Mouse (Mus musculus) C2C12 (cell line): ENCODE measurements at regions not wholly inside any gene's neighbourhood (a gene's known extent, or its start where the extent isn't known, plus 50 kb on each side); places are given as distances from the start of the nearest gene placed in this dataset.

ENCODE experiments used
- CTCF ChIP-seq: IDR thresholded peaks from one replicate; pipeline ENCODE4 v1.5.1; 2011; ENCODE audit not compliant: control insufficient read depth, insufficient read depth, insufficient read length
- FOSL1 ChIP-seq: IDR thresholded peaks from one replicate; pipeline ENCODE4 v1.8.0; 2011; ENCODE audit warnings: mild to moderate bottlenecking, low read length; ENCODE audit not compliant: poor library complexity, insufficient read depth, severe bottlenecking
- MYOD1 ChIP-seq: IDR thresholded peaks from one replicate; pipeline ENCODE4 v1.6.1; 2011; ENCODE audit warnings: low read depth; ENCODE audit not compliant: control insufficient read depth, insufficient read length

DNA sequence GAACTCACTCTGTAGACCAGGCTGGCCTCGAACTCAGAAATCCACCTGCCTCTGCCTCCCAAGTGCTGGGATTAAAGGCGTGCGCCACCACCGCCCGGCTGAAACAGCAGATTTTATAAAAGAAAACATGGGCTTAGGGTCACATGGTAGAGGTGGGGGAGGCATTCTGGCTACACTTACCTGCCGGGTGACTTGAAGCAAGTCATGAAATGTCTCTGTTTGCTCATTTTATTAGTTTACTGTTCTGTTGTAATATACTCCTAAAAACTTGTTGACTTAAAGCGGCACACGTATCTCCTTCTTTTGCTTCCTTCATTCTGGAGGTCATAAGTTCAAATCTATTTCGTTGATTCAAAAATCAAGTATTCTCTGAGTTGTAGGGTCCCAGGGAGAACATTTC lies 84.9 kb upstream of the Mrps6 start:
- TF ChIP-seq CTCF, result no peak
- TF ChIP-seq FOSL1, result no peak
- no peak for TF ChIP-seq MYOD1
